Mouse (Mus musculus): ENCODE results near the gene Prss57. TPM values are rescaled to one million over a fixed set of nuclear protein-coding genes. Genes with fewer than 3 reads are reported as not detected.
"Not testable (repeated sequence)": the region's sequence is repeated elsewhere in the genome, so short reads cannot be mapped to it uniquely, and the experiment has no call there.

Gene Prss57
- total RNA-seq, 2 experiments from 2014 or later: not detected

DNA sequence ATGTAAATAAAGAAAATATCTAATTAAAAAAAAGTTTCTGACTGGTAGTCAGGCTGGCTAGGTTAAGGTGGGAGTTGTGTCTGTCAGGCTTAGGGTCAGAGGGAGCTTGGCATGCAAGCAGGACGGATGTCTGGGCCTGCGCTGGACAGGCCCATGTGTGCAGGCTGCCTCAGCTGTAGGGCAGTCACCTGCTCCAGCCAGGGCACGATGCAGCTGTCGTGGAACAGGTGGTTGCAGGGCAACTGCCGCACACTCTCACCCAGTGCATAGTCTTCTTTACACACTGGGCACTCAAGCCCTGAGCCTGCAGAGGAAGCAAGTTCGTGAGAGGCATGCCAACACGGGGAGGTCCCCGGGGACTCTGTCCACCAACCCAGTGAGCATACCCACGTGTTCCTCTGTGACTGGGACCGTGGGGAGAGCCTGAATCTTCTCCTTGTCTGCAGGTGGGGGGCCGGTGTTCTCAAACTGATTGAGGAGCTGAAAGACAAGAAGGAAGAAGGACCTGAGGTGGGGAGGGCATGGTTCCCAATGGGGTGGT is 30.1 kb downstream of the Prss57 start:
- no peak for TF ChIP-seq CTCF (IDR thresholded peaks at IDR 0.05)
- intact Hi-C loops (cut with DNase I): no loop called here
- H3K27ac ChIP-seq: no peak overlapping the region
- no peak for DNase-seq
- H3K4me3 ChIP-seq: no peak overlapping the region

DNA sequence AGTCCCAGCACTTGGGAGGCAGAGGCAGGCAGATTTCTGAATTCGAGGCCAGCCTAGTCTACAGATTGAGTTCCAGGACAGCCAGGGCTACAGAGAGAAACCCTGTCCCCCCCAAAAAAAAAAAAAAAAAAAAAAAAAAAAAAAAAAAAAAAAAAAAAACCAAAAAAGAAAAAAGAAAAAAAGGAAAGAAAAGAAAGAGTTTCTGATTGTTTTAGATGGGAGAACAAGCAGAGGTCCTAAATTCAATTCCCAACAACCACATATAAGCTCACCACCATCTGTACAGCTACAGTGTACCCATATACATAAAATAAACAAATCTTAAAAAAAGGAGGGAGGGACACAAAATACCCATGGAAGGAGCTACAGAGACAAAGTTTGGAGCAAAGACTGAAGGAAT is 31.1 kb downstream of the Prss57 start:
- DNase-seq; H3K27ac ChIP-seq; H3K4me3 ChIP-seq; intact Hi-C loops (cut with DNase I): not testable (repeated sequence)

DNA sequence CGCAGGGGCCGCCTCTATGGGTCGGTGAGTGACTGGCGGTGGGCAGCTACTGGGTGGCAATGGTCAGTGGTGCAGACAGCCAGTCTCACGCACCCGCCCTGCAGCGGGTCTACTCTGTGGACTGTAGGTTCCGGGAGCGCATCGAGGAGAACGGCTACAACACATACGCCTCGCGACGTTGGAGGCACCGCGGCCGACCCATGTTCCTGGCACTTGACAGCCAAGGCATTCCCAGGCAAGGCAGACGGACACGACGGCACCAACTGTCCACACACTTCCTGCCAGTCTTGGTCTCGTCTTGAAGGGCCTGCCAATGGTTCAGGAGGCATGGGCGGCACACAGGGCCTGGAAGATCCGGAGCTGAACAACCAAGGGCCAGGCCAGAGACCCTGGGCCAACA is 34.1 kb downstream of the Prss57 start:
- TF ChIP-seq CTCF (IDR thresholded peaks at IDR 0.05): no peak
- no peak overlapping the region for H3K27ac ChIP-seq
- no peak overlapping the region for H3K4me3 ChIP-seq
- intact Hi-C loops (cut with DNase I): no loop called here
- no peak for DNase-seq

DNA sequence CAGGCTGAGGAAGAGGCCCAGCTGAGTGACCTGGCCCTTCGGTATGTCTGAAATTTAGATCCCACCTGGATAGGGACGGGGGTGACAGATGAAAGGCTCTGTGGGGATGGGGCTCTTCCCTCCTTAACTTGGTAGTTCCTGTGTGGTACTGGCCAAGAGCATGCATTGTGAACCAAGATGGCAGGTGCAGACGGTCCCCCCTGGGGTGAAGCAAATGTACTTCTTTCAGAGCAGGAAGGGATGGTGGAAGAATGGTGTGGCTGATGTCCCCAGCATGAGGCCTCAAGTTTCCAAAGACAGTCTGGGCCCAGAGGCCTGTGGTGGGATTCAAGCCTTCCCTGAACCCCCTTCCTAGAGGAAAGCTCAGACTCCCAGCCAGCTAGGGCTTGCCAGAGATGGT is 34.9 kb downstream of the Prss57 start:
- no peak for DNase-seq
- intact Hi-C loops (cut with DNase I): no loop called here
- TF ChIP-seq CTCF (IDR thresholded peaks at IDR 0.05): no peak
- no peak overlapping the region for H3K4me3 ChIP-seq
- H3K27ac ChIP-seq: no peak overlapping the region

DNA sequence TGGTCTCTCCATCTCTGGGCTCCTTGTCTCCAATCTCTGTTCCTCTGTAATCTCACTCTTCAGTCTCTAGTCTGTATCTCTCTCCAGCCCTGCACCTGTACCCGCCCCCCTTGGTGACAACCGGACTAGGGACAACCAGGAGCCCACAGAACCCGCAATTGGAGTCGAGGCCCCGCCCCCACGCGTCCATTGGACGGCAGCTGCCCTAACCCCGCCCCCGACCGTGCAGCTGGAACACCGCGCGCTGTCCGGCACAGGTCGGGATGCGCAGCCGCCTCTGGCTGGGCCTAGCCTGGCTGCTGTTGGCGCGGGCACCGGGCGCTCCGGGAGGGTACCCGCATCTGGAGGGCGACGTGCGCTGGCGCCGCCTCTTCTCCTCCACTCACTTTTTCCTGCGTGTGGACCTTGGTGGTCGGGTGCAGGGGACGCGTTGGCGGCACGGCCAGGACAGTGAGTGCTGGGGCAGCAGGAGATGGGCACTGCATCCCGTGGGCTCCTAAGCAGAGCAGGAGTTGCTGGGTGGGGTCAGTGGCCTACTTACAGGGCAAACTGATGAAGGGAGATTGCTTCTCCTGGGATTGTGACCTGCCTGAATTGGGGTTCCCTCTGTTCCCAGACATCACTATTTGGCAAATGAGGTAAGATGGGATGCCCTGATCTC is 35.8 kb downstream of the Prss57 start, which contains the start of gene Fgf22:
Fgf22 (plus strand) TSS at position 221 of the 661 bp plus-strand sequence.
- Histone ChIP-seq H3K4me3 (peak within 1 kb of the TSS; percentile 55), H3K27ac (no peak within 1 kb of the TSS)
- peak; percentile 84 for DNase-seq
- intact Hi-C loops (cut with DNase I): no loop called here
- no peak for TF ChIP-seq CTCF (IDR thresholded peaks at IDR 0.05)

DNA sequence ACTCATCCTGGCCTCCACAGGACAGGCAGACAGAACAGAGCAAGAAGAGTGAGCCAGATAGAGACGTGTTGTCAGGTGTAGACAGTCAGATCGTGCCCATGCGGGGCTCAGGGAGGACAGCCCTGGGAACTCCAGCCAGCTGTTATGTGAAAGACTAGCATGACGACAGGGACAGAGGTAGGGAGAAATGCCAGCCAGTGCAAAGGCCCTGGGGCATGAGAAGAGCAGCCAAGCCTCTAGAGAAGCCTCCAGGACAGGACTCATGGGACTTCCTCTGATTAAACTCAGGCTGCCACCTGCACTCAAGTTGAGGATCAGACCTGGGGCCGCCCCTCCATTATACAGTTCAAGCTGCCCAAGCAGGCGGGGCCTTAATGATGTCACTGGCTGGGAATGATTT is 42.3 kb downstream of the Prss57 start:
- intact Hi-C loops (cut with DNase I): no loop called here
- no peak overlapping the region for H3K27ac ChIP-seq
- no peak for TF ChIP-seq CTCF (IDR thresholded peaks at IDR 0.05)
- no peak overlapping the region for H3K4me3 ChIP-seq
- no peak for DNase-seq

DNA sequence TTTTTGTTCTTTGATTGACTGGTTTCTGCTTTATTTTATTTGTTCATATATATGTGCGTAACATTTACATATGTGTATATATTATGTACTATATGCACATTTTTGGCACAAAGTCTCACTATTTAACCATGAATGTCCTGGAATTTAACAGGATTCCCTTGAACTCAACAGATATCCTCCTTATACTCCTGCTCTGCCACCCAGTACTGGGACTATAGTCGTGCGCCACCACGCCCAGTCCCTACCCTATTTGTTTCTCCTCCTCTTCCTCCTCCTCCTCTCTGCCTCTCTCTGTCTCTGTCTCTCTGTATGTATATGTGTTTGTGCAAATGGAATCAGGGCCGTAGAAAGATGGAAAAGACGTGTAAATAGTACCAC is 44.0 kb downstream of the Prss57 start:
- TF ChIP-seq CTCF (IDR thresholded peaks at IDR 0.05): no peak
- Histone ChIP-seq H3K4me3 (peak overlapping the region; percentile 95), H3K27ac (peak overlapping the region; percentile 75)
- intact Hi-C loops (cut with DNase I): no loop called here
- no peak for DNase-seq

DNA sequence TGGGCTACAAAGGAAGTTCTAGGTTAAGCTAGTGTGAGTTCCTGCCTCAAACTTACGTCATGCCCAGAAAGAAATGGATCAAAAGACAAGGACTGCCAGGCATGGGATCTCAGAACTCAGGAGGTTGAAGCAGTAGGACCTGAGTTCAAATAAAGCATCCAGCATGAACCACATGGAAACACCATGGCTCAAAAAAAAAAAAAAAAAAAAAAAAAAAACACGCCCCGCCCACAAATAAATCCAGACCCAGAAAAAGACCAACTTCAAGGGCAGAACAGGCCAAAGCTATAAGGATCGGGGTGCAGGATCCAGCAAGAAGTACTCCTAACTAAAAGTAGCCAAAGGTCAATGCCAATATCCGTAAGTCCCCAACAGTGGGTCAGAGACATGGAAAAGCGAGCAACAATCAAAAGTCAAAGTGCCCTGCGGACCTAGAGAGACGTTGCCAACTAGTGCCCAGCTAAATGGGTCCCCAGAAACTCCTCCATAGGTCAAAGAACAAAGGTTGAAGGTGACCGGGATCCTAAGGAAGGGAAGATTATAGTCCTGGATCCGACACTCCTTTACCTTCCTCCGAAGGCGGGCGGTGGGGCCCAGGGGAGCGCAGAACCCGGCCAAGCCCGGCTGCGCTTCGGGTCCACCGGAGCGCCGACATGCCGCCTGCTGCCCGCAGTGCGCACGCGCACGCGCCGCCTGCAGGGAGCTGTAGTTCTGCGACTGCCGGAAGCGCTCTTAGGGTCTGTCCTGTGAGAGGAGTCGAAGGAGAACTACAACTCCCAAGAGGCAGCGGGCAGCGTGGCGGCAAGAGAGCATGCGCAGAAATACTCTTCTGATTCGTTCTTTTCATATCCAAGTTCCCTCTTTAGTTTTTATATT is 44.6 kb downstream of the Prss57 start, which contains the start of gene Polrmt:
Polrmt (minus strand) TSS at position 684 of the 876 bp plus-strand sequence.
- Histone ChIP-seq H3K4me3 (peak within 1 kb of the TSS; percentile 95), H3K27ac (peak within 1 kb of the TSS; percentile 88)
- intact Hi-C loops (cut with DNase I): no loop called here
- DNase-seq: peak; percentile 97
- TF ChIP-seq CTCF (IDR thresholded peaks at IDR 0.05): peak; percentile 57

DNA sequence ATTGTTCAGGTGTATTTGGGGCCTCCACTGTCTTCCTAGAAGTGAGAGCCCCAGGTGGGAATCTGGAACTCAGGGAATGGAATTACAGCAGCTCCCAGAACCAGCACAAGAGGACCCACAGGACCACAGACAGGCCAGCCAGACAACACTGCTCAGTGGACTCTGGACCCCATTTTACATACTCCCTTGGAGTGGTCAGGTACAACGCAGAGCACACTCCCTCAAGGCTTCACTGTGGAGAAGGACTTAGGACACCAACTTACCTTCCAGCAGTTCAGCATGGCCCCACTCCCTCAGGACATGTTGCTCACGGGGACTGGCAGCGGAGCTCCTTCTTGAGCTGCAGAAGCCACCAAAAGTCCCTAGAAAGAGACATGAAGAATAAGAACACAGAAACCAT is 45.4 kb downstream of the Prss57 start:
- H3K27ac ChIP-seq: no peak overlapping the region
- intact Hi-C loops (cut with DNase I): no loop called here
- no peak for DNase-seq
- peak overlapping the region; percentile 95 for H3K4me3 ChIP-seq
- no peak for TF ChIP-seq CTCF (IDR thresholded peaks at IDR 0.05)

DNA sequence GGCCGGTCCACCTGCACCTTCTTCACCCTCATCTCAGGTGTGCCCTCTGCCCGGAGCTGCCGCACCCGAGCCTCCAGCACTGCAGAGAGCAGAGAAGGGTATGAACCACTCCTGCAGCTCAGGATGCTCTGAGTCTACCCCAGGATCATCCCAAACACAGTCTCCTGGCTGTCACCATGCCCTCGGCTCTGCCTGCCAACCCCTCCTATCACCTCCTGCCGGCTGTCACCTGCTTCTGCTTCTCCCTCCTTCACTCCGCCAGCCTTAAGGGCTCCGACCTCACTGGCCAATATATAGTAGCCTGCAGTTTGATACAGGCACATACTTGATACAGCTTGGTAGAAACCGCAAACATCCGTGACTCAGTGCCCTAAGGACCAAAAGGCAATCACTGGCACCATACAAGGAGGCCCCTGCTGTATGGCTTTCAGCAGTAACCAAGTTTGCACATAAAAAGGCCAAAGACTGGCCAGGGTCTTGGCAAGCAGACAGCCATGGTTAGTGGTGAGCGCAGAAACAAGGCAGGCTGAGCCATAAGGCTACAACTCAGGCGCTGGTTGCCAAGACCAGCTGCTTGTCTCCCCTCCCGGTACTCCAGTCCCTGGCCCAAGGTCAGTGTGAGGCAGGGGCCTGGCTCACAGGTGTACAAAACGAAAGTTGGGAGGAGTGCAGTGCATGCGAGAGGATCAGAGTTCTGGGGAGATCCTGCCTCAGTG is 47.0 kb downstream of the Prss57 start:
- intact Hi-C loops (cut with DNase I): no loop called here
- no peak for TF ChIP-seq CTCF (IDR thresholded peaks at IDR 0.05)

DNA sequence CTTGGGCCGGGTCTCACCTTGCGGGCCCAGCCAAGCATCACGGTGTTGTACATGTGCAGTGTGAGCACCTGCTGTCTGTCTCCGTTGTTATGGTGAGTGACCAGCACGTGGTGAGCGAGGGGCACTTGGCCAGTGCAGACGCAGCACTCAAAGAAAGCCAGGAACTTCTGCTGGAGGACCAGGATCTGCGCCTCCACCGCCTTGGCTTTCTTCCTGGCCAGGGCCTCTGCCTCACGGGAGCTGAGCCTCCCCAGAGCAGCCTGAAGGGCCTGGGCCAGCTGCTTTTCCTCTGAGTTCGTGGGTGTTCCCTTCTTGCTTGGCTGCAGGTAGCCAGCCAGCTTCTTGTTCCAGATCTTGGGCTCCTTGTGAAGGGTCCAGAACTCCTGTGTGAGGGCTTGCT is 47.6 kb downstream of the Prss57 start:
- no peak for TF ChIP-seq CTCF (IDR thresholded peaks at IDR 0.05)
- intact Hi-C loops (cut with DNase I): no loop called here

More for the DNA sequence above, 47.0 kb downstream of the Prss57 start:
- no peak for DNase-seq
- Histone ChIP-seq H3K27ac (no peak overlapping the region), H3K4me3 (no peak overlapping the region)

DNA sequence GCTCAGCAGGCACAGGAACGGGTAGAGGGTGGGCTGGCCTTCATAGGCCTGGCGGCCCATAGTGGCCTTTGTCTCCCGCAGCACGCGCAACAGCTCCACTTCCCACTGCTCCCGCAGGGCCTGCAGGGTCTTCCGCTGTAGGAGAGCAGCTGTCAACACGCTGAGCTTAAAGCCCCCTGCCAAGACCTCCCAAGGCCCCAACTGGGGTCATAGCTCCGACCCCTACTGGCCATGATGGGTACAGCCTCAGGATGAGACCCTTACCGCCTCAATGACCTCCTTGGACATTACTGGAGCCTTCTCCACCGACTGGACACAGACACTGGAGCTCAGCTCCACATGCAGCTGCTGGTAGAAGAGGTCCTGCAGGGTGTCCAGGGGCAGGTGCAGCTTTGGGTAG is 49.9 kb downstream of the Prss57 start:
- Histone ChIP-seq H3K4me3 (no peak overlapping the region), H3K27ac (no peak overlapping the region)
- no peak for DNase-seq
- TF ChIP-seq CTCF (IDR thresholded peaks at IDR 0.05): peak; percentile 35; the same call in 1 of the 2 replicates
- intact Hi-C loops (cut with DNase I): no loop called here

More for the DNA sequence above, 47.6 kb downstream of the Prss57 start:
- Histone ChIP-seq H3K4me3 (no peak overlapping the region), H3K27ac (no peak overlapping the region)
- no peak for DNase-seq

All from gastrocnemius, adult 2 months (tissue).